Mouse (Mus musculus): ENCODE data around the gene Dync2h1. TPM values are rescaled to one million over a fixed set of nuclear protein-coding genes. Genes with fewer than 3 reads are reported as not detected.
"Not testable (repeated sequence)": the region's sequence is repeated elsewhere in the genome, so short reads cannot be mapped to it uniquely, and the experiment has no call there.

Gene Dync2h1
- polyA plus RNA-seq, 1 experiment from 2014 or later, result 33.1 TPM

DNA sequence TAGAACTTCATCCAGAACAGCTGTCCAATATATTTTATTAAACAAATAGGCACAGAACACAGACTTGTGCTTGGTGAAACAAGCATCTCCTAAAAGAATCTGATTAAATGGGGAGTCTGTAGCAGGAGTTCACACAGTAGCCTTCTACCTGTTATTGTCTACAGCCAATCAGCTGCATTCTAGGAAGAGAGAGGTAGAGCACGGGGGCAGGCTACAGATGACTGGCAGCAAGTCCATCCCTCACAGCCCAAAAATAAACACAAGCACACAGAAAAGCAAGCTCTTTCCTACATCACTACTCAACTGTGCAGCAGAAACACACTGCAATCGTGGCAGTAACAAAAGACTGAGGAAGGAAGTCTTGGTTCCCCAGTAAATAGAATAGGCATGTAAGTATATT, 189.4 kb downstream of the Dync2h1 start:
- Histone ChIP-seq H3K27me3 (no peaks in the 10 kb centered on the region), H3K27ac (no peak overlapping the region), H3K4me3 (replicated peaks) (no peak overlapping the region), H3K9ac (no peak overlapping the region), H3K4me2 (no peak overlapping the region), H3K36me3 (replicated peaks) (peaks cover 19% of the 10 kb centered on the region), H3K4me1 (no peaks in the 10 kb centered on the region), H3K9me3 (no peaks in the 10 kb centered on the region)
- ATAC-seq (ENCODE audit: low FRiP score), result no peak
- 67% methylated on average over 2 of the region's 2 CpGs for WGBS

DNA sequence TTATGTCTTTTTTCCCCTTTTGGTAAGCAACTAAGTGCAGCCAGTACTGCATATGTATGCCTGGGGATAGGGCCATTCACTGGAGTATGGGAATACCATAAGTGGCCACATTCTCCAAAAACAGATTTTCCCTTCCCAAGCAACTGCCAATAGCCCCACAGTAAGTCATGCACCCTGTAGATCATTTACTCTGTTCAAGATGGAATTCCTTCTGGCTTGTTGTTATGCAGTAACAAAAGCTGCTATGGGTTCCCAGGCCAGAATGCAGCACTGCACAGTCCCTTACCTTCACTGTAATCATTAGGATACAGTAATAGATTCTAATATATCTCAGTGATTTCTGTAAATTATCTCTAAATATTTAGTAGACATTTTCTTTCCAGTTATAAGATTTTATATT, 190.0 kb downstream of the Dync2h1 start:
- Histone ChIP-seq H3K4me2 (no peak overlapping the region), H3K4me1 (no peaks in the 10 kb centered on the region), H3K9me3 (no peaks in the 10 kb centered on the region), H3K27me3 (no peaks in the 10 kb centered on the region), H3K36me3 (replicated peaks) (peaks cover 15% of the 10 kb centered on the region), H3K4me3 (replicated peaks) (no peak overlapping the region), H3K9ac (no peak overlapping the region), H3K27ac (no peak overlapping the region)
- 0 out of 2 replicates have a peak, but pooled peaks have one; percentile 30 for ATAC-seq (ENCODE audit: low FRiP score)

DNA sequence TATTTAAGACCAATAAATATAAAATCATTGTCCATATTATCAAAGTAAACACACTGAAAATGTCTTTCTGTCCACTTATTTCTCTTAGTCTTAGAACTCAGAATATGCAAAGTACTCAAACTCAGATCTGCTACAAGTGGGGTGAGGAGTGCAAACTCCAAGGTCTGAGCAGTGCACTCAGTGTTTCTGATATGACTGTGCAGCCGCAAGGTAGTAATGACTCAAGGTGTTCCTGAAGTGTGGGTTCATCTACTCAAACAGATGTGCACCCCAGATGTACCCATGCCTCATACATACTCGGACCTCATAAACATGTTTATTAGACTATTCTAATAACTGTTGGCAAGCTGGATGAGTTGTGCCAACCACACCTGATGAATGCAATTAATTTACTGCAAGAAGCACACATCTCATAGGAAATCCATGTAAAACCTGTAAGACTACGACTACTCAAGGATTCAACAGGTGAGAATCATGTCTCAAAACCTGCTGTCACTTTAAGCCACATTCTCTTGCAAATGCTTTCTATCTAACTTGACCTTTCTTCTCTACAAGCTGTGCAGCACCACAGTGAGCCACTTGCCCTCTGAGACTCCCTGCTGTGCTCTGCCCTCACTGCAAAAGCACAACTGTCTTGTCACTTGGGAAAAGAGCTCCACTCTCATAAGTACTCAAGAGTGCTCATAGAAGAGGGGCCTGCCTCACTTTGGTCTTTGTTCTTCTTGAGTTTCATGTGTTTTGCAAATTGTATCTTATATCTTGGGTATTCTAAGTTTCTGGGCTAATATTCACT, 195.2 kb downstream of the Dync2h1 start:
- WGBS, result 87% methylated on average over 3 of the region's 3 CpGs
- H3K4me2 ChIP-seq, result no peak overlapping the region
- no peaks in the 10 kb centered on the region for H3K4me1 ChIP-seq
- no peak for ATAC-seq (ENCODE audit: low FRiP score)
- no peak overlapping the region for H3K9ac ChIP-seq
- H3K4me3 ChIP-seq (replicated peaks), result no peak overlapping the region
- no peak overlapping the region for H3K27ac ChIP-seq
- no peaks in the 10 kb centered on the region for H3K9me3 ChIP-seq
- H3K36me3 ChIP-seq (replicated peaks), result peaks cover 13% of the 10 kb centered on the region
- H3K27me3 ChIP-seq, result no peaks in the 10 kb centered on the region

DNA sequence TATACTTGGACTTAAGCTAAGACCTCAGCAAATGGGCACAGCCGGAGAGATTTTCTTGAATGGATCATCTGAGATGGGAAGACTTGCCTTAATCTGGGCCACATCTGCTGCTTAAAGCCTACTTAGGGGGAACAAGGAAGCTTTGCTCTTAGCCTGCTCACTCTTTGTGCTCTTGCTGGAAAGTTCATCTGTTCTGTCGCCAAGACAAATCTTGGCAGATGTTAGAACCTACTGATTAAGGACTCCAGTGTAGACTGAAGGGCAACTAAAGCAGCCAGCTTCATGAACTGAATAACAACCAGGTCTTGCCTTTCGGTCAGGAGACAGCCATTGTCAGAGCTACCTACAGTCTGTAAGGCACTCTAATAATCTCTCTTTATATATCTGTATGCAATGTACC, 198.1 kb downstream of the Dync2h1 start:
- no peak overlapping the region for H3K27ac ChIP-seq
- no peak overlapping the region for H3K9ac ChIP-seq
- no peaks in the 10 kb centered on the region for H3K9me3 ChIP-seq
- ATAC-seq (ENCODE audit: low FRiP score), result no peak
- 90% methylated on average over 3 of the region's 3 CpGs for WGBS
- no peaks in the 10 kb centered on the region for H3K4me1 ChIP-seq
- H3K4me3 ChIP-seq (replicated peaks), result no peak overlapping the region
- H3K4me2 ChIP-seq, result no peak overlapping the region
- peaks cover 11% of the 10 kb centered on the region for H3K36me3 ChIP-seq (replicated peaks)
- no peaks in the 10 kb centered on the region for H3K27me3 ChIP-seq

DNA sequence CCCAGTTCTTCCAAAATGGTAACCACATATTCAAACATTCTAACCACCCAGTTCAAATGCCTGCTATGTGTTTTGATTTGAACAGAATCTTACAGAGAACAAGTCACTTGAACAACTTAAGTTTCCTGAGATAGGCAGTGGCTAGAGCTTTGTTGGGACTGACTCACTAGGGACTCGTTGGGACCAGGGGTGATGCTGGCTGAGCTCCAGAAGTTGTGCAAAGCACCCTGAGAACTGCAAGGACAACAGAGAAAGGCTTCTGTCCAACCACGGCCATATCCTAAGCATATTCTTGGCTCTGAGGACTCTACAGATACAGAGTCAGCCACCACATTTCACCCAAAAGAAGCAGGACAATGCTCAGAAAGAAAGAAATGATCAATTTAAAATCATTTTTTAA, 215.1 kb downstream of the Dync2h1 start:
- WGBS, result 88% methylated on average over 2 of the region's 2 CpGs
- Histone ChIP-seq H3K4me1 (no peaks in the 10 kb centered on the region), H3K4me3 (replicated peaks) (no peak overlapping the region), H3K9me3 (no peaks in the 10 kb centered on the region), H3K27me3 (no peaks in the 10 kb centered on the region), H3K4me2 (no peak overlapping the region), H3K9ac (no peak overlapping the region), H3K36me3 (replicated peaks) (peaks cover 7% of the 10 kb centered on the region; the same call in 1 of the 2 replicates), H3K27ac (no peak overlapping the region)
- no peak for ATAC-seq (ENCODE audit: low FRiP score)

DNA sequence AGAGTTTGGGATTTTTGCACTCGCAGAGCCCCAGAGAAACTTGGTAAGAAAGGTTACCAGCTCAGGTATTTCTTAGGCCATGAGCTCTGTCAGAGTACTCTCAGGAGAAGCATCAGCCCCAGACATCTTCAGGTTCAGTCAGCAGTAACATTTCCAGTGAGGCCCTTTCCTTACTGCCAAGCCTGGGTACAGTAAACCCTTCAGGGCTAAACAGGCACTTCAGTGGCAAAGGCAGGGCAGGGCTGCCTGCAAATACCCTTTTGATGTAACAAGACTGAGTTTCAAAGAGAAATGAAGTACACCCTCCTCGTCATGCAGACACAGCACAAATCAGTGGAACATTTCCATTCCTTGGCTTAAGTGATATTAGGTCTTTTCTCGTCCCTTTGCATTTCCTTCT, 219.2 kb downstream of the Dync2h1 start:
- WGBS, result 95% methylated on average over 3 of the region's 3 CpGs
- Histone ChIP-seq H3K9ac (no peak overlapping the region), H3K9me3 (no peaks in the 10 kb centered on the region), H3K4me2 (no peak overlapping the region), H3K36me3 (replicated peaks) (peaks cover 10% of the 10 kb centered on the region; the same call in 1 of the 2 replicates), H3K27ac (no peak overlapping the region), H3K4me1 (no peaks in the 10 kb centered on the region), H3K27me3 (no peaks in the 10 kb centered on the region), H3K4me3 (replicated peaks) (no peak overlapping the region)
- ATAC-seq (ENCODE audit: low FRiP score), result no peak

DNA sequence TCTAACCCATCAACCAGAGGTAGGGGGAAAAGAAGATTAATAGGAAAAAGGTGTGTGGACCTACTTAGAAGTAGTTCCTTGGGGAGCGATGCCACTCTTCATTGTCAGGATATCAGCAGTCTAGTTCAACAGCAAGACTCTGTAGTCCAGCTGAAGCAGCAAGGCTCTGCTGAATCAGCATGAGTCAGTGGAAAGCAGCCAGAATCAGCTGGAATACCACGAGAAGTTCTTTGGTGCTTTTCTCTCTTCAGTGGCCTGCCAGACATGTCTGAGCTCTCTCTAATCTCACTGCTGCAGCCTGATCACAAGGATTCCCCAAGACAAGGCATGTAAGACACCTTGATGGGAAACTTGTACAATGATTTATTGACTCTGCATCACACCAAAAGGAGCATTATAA, 225.9 kb downstream of the Dync2h1 start:
- no peaks in the 10 kb centered on the region for H3K9me3 ChIP-seq
- no peak for ATAC-seq (ENCODE audit: low FRiP score)
- H3K27me3 ChIP-seq, result no peaks in the 10 kb centered on the region
- no peaks in the 10 kb centered on the region for H3K4me1 ChIP-seq
- H3K4me3 ChIP-seq (replicated peaks), result no peak overlapping the region
- H3K27ac ChIP-seq, result no peak overlapping the region
- no peaks in the 10 kb centered on the region for H3K36me3 ChIP-seq (replicated peaks)
- no peak overlapping the region for H3K4me2 ChIP-seq
- H3K9ac ChIP-seq, result no peak overlapping the region
- WGBS, result 80% methylated on average over 2 of the region's 2 CpGs

DNA sequence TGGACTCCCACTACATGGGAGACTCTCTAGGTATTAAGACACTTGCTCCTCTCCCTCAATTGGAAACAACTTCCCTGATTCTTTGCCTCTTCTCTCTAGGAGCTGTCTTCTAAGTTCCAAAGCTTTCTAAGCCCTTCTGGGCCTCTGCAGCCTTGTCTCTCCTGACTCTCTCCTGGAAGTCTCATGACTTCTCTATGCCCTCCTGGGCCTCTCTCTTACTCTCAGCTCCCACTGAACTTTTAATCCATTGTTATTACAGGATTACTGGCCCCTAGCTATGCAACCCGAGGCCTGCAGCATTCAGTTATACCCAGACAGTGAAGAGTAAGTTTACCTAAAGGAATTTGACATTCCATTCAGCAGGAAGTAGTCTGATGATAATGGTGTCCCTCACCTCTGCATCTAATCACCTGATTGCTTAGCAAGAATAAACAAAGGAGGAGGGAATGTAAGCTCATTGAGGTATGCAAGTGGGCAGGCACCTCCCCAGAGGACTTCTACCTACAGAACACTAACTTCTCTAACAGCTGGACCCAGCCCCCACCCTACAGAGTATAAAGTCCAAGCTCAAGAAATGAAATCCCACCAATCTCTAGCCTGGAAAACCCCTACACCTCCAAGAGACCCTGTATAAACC, 256.7 kb downstream of the Dync2h1 start:
- Histone ChIP-seq H3K4me3 (replicated peaks) (no peak overlapping the region), H3K27ac (no peak overlapping the region), H3K9me3 (no peaks in the 10 kb centered on the region), H3K9ac (no peak overlapping the region), H3K4me1 (no peaks in the 10 kb centered on the region), H3K27me3 (no peaks in the 10 kb centered on the region), H3K36me3 (replicated peaks) (peaks cover 11% of the 10 kb centered on the region), H3K4me2 (no peak overlapping the region)
- 31% methylated on average over 1 of the region's 1 CpGs for WGBS
- ATAC-seq (ENCODE audit: low FRiP score), result no peak

DNA sequence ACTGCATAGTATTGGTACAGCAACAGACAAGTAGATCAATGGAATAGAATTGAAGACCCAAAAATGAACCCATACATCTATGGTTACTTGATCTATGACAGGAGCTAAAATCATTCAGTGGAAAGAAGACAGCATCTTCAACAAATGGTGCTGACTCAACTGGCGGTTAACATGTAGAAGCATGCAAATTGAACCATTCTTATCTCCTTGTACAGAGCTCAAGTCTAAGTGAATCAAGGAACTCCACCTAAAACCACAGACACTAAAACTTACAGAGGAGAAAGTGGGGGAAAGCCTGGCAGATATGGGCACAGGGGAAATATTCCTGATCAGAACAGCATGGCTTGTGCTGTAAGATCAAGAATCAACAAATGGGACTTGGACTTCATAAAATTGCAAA, 270.8 kb downstream of the Dync2h1 start:
- ATAC-seq (ENCODE audit: low FRiP score), result no peak
- 97% methylated on average over 1 of the region's 1 CpGs for WGBS

DNA sequence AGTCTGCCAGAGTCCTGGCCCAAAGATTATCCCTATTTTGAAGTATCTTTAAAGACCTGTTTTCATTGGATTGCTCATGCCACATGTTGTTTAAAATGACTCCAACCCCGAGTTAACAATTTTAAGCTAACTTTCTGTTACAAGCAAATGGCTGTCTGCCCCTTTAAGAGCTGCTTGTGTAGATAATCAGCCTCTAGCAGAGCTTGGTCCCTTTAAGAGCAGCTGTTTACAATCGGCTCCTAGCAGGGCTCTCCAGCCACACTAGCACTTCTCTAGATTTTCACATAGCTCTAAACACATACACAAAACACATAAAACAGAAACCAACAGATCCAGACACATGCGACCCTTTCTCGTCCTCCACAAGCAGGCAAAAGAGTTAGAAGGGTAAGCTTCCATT, 273.7 kb downstream of the Dync2h1 start:
- not testable (repeated sequence) for H3K4me3 ChIP-seq (replicated peaks); H3K4me2 ChIP-seq; H3K27me3 ChIP-seq; H3K9ac ChIP-seq; H3K9me3 ChIP-seq; H3K27ac ChIP-seq; H3K4me1 ChIP-seq; H3K36me3 ChIP-seq (replicated peaks); ATAC-seq (ENCODE audit: low FRiP score)
- 61% methylated on average over 4 of the region's 4 CpGs for WGBS

More for the DNA sequence above, 270.8 kb downstream of the Dync2h1 start:
- H3K27me3 ChIP-seq, result no peaks in the 10 kb centered on the region
- no peak overlapping the region for H3K9ac ChIP-seq
- H3K4me3 ChIP-seq (replicated peaks), result no peak overlapping the region
- H3K4me2 ChIP-seq, result no peak overlapping the region
- no peaks in the 10 kb centered on the region for H3K4me1 ChIP-seq
- H3K9me3 ChIP-seq, result no peaks in the 10 kb centered on the region
- no peak overlapping the region for H3K27ac ChIP-seq
- H3K36me3 ChIP-seq (replicated peaks), result no peaks in the 10 kb centered on the region

DNA sequence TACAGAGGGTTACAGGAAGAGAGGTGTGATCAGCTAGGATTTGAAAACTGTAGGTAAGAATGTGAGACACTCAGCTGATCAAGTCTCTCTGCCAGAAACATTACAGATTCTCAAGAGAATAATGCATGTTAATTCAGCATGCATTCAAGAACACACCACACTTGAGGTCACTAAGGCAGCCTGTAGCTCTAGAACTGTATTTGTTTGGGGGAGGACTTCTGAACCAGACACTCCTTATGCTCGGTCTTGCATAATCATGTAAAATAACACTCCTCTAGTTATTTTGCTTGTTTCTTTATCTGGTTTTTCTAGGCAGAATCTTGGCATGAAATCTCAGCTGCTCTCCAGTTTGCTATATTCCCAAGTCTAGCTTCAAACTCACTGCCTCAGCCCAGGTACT, 282.6 kb downstream of the Dync2h1 start:
- no peaks in the 10 kb centered on the region for H3K36me3 ChIP-seq (replicated peaks)
- no peak overlapping the region for H3K27ac ChIP-seq
- 81% methylated on average over 1 of the region's 1 CpGs for WGBS
- no peak overlapping the region for H3K4me3 ChIP-seq (replicated peaks)
- H3K9me3 ChIP-seq, result no peaks in the 10 kb centered on the region
- no peaks in the 10 kb centered on the region for H3K27me3 ChIP-seq
- no peaks in the 10 kb centered on the region for H3K4me1 ChIP-seq
- no peak overlapping the region for H3K9ac ChIP-seq
- H3K4me2 ChIP-seq, result no peak overlapping the region
- no peak for ATAC-seq (ENCODE audit: low FRiP score)

DNA sequence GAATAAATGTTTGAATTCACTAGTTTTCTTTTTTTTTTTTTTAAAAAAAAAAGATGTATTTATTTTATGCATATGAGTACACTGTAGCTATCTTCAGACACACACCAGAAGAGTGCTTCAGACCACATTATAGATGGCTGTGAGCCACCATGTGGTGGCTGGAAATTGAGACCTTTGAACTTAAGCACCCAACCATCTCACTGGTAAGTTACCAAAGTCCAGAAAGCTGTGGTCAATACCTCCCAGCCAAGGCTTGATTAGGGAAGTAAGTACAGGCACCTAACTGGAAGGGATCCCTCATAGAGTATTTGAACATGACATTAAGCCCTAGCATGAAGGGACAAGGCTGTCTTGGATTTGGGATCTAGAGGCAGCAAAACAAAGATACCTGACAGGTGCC, 292.9 kb downstream of the Dync2h1 start:
- Histone ChIP-seq H3K4me1 (no peaks in the 10 kb centered on the region), H3K27me3 (no peaks in the 10 kb centered on the region), H3K4me2 (no peak overlapping the region), H3K9me3 (no peaks in the 10 kb centered on the region), H3K4me3 (replicated peaks) (no peak overlapping the region), H3K27ac (no peak overlapping the region), H3K36me3 (replicated peaks) (no peaks in the 10 kb centered on the region), H3K9ac (no peak overlapping the region)
- no peak for ATAC-seq (ENCODE audit: low FRiP score)
